Mouse (Mus musculus): ENCODE measurements around the gene C2cd4c.

The C2cd4c gene

GRCm38 (mm10) chr10:79578276-79578675 is 35.5 kb downstream of the C2cd4c start:
- DNase-seq = no peak

- no peak for DNase-seq
These were observed 36.4 kb downstream of the C2cd4c start for GRCm38 (mm10) chr10:79577376-79577775.

DNA sequence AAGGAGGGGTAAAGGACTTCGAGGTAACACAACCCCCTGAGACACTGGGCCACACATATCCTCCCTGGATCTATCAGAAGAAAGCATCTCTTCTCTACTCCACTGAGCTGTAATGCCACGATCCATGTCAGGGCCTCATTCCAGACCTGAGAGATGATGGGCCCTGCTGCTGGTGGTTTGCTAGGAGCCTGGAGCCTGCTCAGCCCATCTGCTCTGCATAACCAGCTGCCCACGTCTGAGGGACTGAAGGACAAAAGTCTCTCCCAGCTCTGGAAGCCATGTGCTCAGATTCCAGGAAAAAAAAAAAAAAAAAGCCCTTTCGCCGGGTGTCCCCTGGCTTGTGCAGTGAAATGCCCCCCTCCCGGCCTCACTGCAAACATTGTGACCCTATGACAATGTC is 38.1 kb downstream of the C2cd4c start:
- DNase-seq = no peak

GRCm38 (mm10) chr10:79574796-79575195 is 39.0 kb downstream of the C2cd4c start:
- no peak for DNase-seq

DNA sequence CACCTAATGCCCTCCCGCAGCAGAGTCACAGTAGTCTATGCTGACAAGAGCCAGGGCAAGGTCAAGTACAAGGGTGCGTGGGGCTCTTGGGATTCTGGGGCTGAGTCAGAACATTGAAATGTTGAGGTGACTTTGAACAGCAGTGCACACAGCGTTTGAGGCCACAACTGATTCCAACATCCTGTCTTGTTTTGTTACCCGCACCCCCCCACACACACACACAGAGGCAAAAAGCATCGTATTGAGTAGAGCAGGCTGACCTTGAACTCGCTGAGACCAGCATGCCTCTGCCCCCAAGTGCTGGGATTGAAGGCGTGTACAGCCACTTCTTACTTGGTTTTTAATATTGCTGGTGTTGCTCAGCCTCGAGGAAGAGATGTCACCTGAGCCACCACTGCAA is 39.5 kb downstream of the C2cd4c start:
- no peak for DNase-seq

- DNase-seq = no peak
These were observed 40.2 kb downstream of the C2cd4c start for GRCm38 (mm10) chr10:79573611-79574010.

DNA sequence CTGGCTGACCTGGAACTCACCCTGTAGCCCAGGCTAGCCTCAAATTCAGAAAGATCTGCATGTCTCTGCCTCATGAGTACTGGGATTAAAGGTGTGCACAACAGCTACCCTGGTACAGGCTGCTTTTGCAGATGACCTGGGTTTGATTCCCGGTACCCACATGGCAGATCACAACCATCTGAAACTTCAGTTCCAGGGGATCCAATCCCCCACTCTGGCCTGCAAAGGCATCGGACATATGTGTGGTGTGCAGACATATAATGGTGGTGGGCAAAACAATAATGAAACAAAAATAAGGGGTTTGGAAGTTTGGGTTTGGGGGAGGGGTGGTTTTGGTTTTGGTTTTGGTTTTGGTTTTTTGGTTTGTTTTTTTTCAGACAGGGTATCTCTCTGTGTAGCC is 42.5 kb downstream of the C2cd4c start:
- DNase-seq = no peak

- no peak for DNase-seq
These were observed 43.9 kb downstream of the C2cd4c start for GRCm38 (mm10) chr10:79569921-79570320.

DNA sequence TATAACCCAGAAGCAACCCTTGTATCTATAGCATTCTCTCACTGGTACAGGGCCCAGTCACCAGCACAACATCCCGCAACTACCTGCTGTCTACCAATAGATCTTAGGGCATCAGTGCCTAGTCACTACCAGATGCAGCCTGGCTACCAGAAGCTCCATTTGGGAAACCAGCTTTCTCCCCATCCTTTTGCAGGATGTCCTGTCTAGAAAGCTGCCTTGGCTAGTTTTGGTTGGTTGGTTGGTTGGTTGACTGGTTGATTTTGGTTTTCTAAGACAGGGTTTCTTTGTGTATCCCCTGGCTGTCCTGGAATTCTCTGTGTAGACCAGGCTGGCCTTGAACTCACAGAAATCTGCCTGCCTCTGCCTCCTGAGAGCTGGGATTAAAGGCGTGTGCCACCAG is 54.1 kb downstream of the C2cd4c start:
- DNase-seq = no peak

DNA sequence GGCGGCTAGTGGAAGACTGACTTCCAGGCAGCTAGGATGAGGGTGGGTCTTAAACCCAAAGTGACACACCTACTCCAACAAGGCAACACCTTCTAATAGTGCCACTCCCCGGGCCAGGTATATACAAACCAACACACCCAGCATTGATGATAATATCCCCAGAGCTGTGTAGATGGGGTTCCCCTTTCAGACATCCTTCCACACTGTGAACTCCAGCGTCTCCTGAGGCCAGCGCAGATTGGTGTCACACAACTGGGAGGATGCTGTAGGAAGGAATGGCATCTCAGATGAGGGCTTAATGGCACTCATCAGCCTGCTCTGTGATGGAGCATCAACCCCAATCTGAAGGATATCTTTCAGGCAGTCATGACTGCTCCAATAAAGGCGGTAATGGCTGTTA is 56.3 kb downstream of the C2cd4c start:
- no peak for DNase-seq

- DNase-seq = no peak
These were observed 56.9 kb downstream of the C2cd4c start for GRCm38 (mm10) chr10:79556951-79557350.

Measured in lung, postnatal 36 days (tissue).